Mouse (Mus musculus): Measurements from ENCODE around the gene Trpd52l3.

- TF ChIP-seq CTCF (IDR thresholded peaks at IDR 0.05; ENCODE audit: low read depth): no peak
- no peak for TF ChIP-seq EP300 (IDR thresholded peaks at IDR 0.05; ENCODE audit: low read depth)
Measured at GRCm38 (mm10) chr19:29955454-29955853, 48.1 kb upstream of the Trpd52l3 start.
